Mouse (Mus musculus) embryonic facial prominence, embryonic 12.5 days (tissue): ENCODE measurements around the gene Psmd6. TPM values are rescaled to one million over a fixed set of nuclear protein-coding genes. Genes with fewer than 3 reads are reported as not detected.

Experiments
- ATAC-seq: fragments of 200-750 bp; cut with Nextera tagmentation; 2 replicates; pipeline ENCODE4 v1.8.0; 2017; ENCODE audit not compliant: insufficient number of reproducible peaks, insufficient read depth, low FRiP score, low TSS enrichment
- H3K27ac ChIP-seq: fragments of 300-500 bp; sonication (generic); 2 replicates; pipeline ENCODE4 v1.5.1; 2016; ENCODE audit warnings: mild to moderate bottlenecking
- H3K27me3 ChIP-seq: fragments of 300-500 bp; sonication (generic); 2 replicates; pipeline ENCODE4 v1.6.1; 2016; ENCODE audit warnings: mild to moderate bottlenecking, moderate library complexity
- H3K36me3 ChIP-seq: fragments of 300-500 bp; sonication (generic); 2 replicates; pipeline ENCODE4 v1.6.1; 2016; ENCODE audit warnings: mild to moderate bottlenecking
- H3K4me1 ChIP-seq: fragments of 300-500 bp; sonication (generic); 2 replicates; pipeline ENCODE4 v1.6.1; 2016
- H3K4me2 ChIP-seq: fragments of 300-500 bp; sonication (generic); replicated peaks from 2 replicates; pipeline ENCODE4 v1.6.1; 2016; ENCODE audit warnings: mild to moderate bottlenecking, moderate library complexity
- H3K4me3 ChIP-seq: fragments of 300-500 bp; sonication (generic); 2 replicates; pipeline ENCODE4 v1.5.1; 2016; ENCODE audit warnings: mild to moderate bottlenecking
- H3K9ac ChIP-seq: fragments of 300-500 bp; sonication (generic); 2 replicates; pipeline ENCODE4 v1.6.1; 2016; ENCODE audit warnings: mild to moderate bottlenecking, moderate library complexity
- H3K9me3 ChIP-seq: fragments of 300-500 bp; sonication (generic); 2 replicates; pipeline ENCODE4 v1.6.1; 2016; ENCODE audit warnings: mild to moderate bottlenecking, moderate library complexity
- WGBS: fragments of 180-500 bp; shearing (Covaris S2); methylation state at CpG from one replicate; pipeline ENCODE4 v1.1.7; 2016; 5-methylcytosine and 5-hydroxymethylcytosine counted together
- polyA plus RNA-seq: library from polyadenylated mRNA; unstranded; fragments of >200 nt; fragmentation: Nextera tagmentation; extraction: Ambion mirVana; gene quantifications from 2 replicates; pipeline ENCODE4 v1.2.1, GENCODE M21; 2016

Psmd6 gene
- 268 TPM in 2 replicates for polyA plus RNA-seq

GRCm38 (mm10) chr14:14120230-14121096, at the start of gene Psmd6:
Gene Psmd6, minus strand, starts transcription at chr14:14120984.
- Histone ChIP-seq H3K9me3 (no peaks in the 10 kb centered on the region), H3K27ac (peak within 1 kb of the TSS; percentile 75)
- 1% methylated on average over 68 of the region's 68 CpGs for WGBS

GRCm38 (mm10) chr14:14110710-14111109, 10.1 kb downstream of the Psmd6 start:
- H3K4me1 ChIP-seq, result no peaks in the 10 kb centered on the region
- no peak overlapping the region for H3K27ac ChIP-seq
- H3K27me3 ChIP-seq, result no peaks in the 10 kb centered on the region
- WGBS, result 88% methylated on average over 4 of the region's 4 CpGs
- peaks cover 38% of the 10 kb centered on the region for H3K36me3 ChIP-seq
- H3K4me3 ChIP-seq, result no peak overlapping the region
- H3K9me3 ChIP-seq, result no peaks in the 10 kb centered on the region
- no peak for ATAC-seq
- no peak overlapping the region for H3K4me2 ChIP-seq
- H3K9ac ChIP-seq, result no peak overlapping the region

More at GRCm38 (mm10) chr14:14120230-14121096, at the start of gene Psmd6:
- H3K36me3 ChIP-seq, result peaks cover 29% of the 10 kb centered on the region
- peak; percentile 94 for ATAC-seq
- no peaks in the 10 kb centered on the region for H3K27me3 ChIP-seq
- peak within 1 kb of the TSS; percentile 96 for H3K9ac ChIP-seq
- peaks cover 8% of the 10 kb centered on the region; the same call in 1 of the 2 replicates for H3K4me1 ChIP-seq
- H3K4me2 ChIP-seq, result peak within 1 kb of the TSS; percentile 87
- peak within 1 kb of the TSS; percentile 98 for H3K4me3 ChIP-seq

GRCm38 (mm10) chr14:14104930-14105318, 15.9 kb downstream of the Psmd6 start:
- no peaks in the 10 kb centered on the region for H3K4me1 ChIP-seq
- H3K4me2 ChIP-seq, result no peak overlapping the region
- H3K27me3 ChIP-seq, result no peaks in the 10 kb centered on the region
- H3K36me3 ChIP-seq, result peaks cover 26% of the 10 kb centered on the region
- H3K4me3 ChIP-seq, result no peak overlapping the region
- no peak for ATAC-seq
- H3K9me3 ChIP-seq, result no peaks in the 10 kb centered on the region
- no peak overlapping the region for H3K9ac ChIP-seq
- H3K27ac ChIP-seq, result no peak overlapping the region
- WGBS, result 79% methylated on average over 2 of the region's 2 CpGs

GRCm38 (mm10) chr14:14104213-14104929, 16.4 kb downstream of the Psmd6 start:
- Histone ChIP-seq H3K9ac (no peak overlapping the region), H3K36me3 (peaks cover 29% of the 10 kb centered on the region), H3K27me3 (no peaks in the 10 kb centered on the region)

GRCm38 (mm10) chr14:14101296-14101695, 19.5 kb downstream of the Psmd6 start:
- ATAC-seq, result no peak
- Histone ChIP-seq H3K4me2 (no peak overlapping the region), H3K27me3 (no peaks in the 10 kb centered on the region), H3K4me1 (no peaks in the 10 kb centered on the region), H3K9me3 (no peaks in the 10 kb centered on the region), H3K4me3 (no peak overlapping the region), H3K9ac (no peak overlapping the region), H3K27ac (no peak overlapping the region), H3K36me3 (peaks cover 30% of the 10 kb centered on the region)
- 88% methylated on average over 9 of the region's 9 CpGs for WGBS

More at GRCm38 (mm10) chr14:14104213-14104929, 16.4 kb downstream of the Psmd6 start:
- no peaks in the 10 kb centered on the region for H3K9me3 ChIP-seq
- 79% methylated on average over 13 of the region's 13 CpGs for WGBS
- H3K27ac ChIP-seq, result no peak overlapping the region
- H3K4me2 ChIP-seq, result no peak overlapping the region
- no peak for ATAC-seq
- no peaks in the 10 kb centered on the region for H3K4me1 ChIP-seq
- H3K4me3 ChIP-seq, result no peak overlapping the region

- Histone ChIP-seq H3K27ac (no peak overlapping the region), H3K4me1 (no peaks in the 10 kb centered on the region), H3K27me3 (no peaks in the 10 kb centered on the region), H3K9ac (no peak overlapping the region), H3K4me2 (no peak overlapping the region), H3K4me3 (no peak overlapping the region), H3K9me3 (no peaks in the 10 kb centered on the region), H3K36me3 (peaks cover 34% of the 10 kb centered on the region)
- no peak for ATAC-seq
- WGBS, result 88% methylated on average over 8 of the region's 8 CpGs
Measured at GRCm38 (mm10) chr14:14100773-14101280, 20.0 kb downstream of the Psmd6 start.

- WGBS, result 29% methylated on average over 10 of the region's 10 CpGs
- H3K36me3 ChIP-seq, result peaks cover 34% of the 10 kb centered on the region
- no peaks in the 10 kb centered on the region for H3K27me3 ChIP-seq
- no peak overlapping the region for H3K4me2 ChIP-seq
- no peaks in the 10 kb centered on the region for H3K9me3 ChIP-seq
- H3K4me1 ChIP-seq, result no peaks in the 10 kb centered on the region
- no peak for ATAC-seq
- no peak overlapping the region for H3K4me3 ChIP-seq
- no peak overlapping the region for H3K27ac ChIP-seq
- no peak overlapping the region for H3K9ac ChIP-seq
Measured at GRCm38 (mm10) chr14:14098330-14098980, 22.3 kb downstream of the Psmd6 start.

GRCm38 (mm10) chr14:14090571-14090970, 30.2 kb downstream of the Psmd6 start:
- no peaks in the 10 kb centered on the region for H3K4me1 ChIP-seq
- H3K9me3 ChIP-seq, result no peaks in the 10 kb centered on the region
- no peak overlapping the region for H3K4me3 ChIP-seq
- no peak for ATAC-seq
- no peak overlapping the region for H3K27ac ChIP-seq
- peaks cover 21% of the 10 kb centered on the region for H3K36me3 ChIP-seq
- no peak overlapping the region for H3K9ac ChIP-seq
- 94% methylated on average over 6 of the region's 6 CpGs for WGBS
- H3K27me3 ChIP-seq, result no peaks in the 10 kb centered on the region
- H3K4me2 ChIP-seq, result no peak overlapping the region

- WGBS, result 88% methylated on average over 9 of the region's 9 CpGs
- no peaks in the 10 kb centered on the region for H3K9me3 ChIP-seq
- H3K27me3 ChIP-seq, result no peaks in the 10 kb centered on the region
- peaks cover 16% of the 10 kb centered on the region for H3K36me3 ChIP-seq
- no peak overlapping the region for H3K4me2 ChIP-seq
- H3K27ac ChIP-seq, result no peak overlapping the region
- H3K4me3 ChIP-seq, result no peak overlapping the region
- H3K4me1 ChIP-seq, result no peaks in the 10 kb centered on the region
- ATAC-seq, result no peak
- no peak overlapping the region for H3K9ac ChIP-seq
Measured at GRCm38 (mm10) chr14:14088016-14088791, 32.6 kb downstream of the Psmd6 start.

- Histone ChIP-seq H3K27me3 (no peaks in the 10 kb centered on the region), H3K36me3 (peaks cover 12% of the 10 kb centered on the region)
- no peak for ATAC-seq
Measured at GRCm38 (mm10) chr14:14087348-14087747, 33.4 kb downstream of the Psmd6 start.

More at GRCm38 (mm10) chr14:14087348-14087747, 33.4 kb downstream of the Psmd6 start:
- H3K4me3 ChIP-seq, result no peak overlapping the region
- H3K9ac ChIP-seq, result no peak overlapping the region
- no peak overlapping the region for H3K4me2 ChIP-seq
- no peaks in the 10 kb centered on the region for H3K9me3 ChIP-seq
- no peak overlapping the region for H3K27ac ChIP-seq
- H3K4me1 ChIP-seq, result no peaks in the 10 kb centered on the region
- 65% methylated on average over 6 of the region's 6 CpGs for WGBS
